Mouse (Mus musculus) cortical plate, adult 2 months (tissue): ENCODE data around the gene Copa. TPM values are rescaled to one million over a fixed set of nuclear protein-coding genes. Genes with fewer than 3 reads are reported as not detected.

Source experiments
- H3K27ac ChIP-seq: fragments of 200-500 bp; 2 replicates; pipeline ENCODE4 v1.5.1; 2012; ENCODE audit warnings: low read length, control low read depth, inconsistent platforms; ENCODE audit not compliant: insufficient read depth
- H3K4me1 ChIP-seq: fragments of 200-500 bp; 2 replicates; pipeline ENCODE4 v1.6.1; 2011; ENCODE audit warnings: low read length; ENCODE audit not compliant: control insufficient read depth, insufficient read depth
- H3K4me3 ChIP-seq: fragments of 200-500 bp; 2 replicates; pipeline ENCODE4 v1.5.1; 2011; ENCODE audit warnings: mild to moderate bottlenecking, low read length, control low read depth; ENCODE audit not compliant: insufficient read depth
- CTCF ChIP-seq: fragments of 200-500 bp; IDR thresholded peaks from 2 replicates; pipeline ENCODE4 v1.5.1; 2011; ENCODE audit warnings: mild to moderate bottlenecking, control low read depth, low read length; ENCODE audit not compliant: insufficient read depth; ENCODE audit errors: extremely low read depth
- POLR2A ChIP-seq: fragments of 200-500 bp; IDR thresholded peaks from 2 replicates; pipeline ENCODE4 v1.6.1; 2011; ENCODE audit warnings: mild to moderate bottlenecking, low read length, control low read depth; ENCODE audit not compliant: insufficient read depth; ENCODE audit errors: extremely low read depth
- polyA plus RNA-seq: library from polyadenylated mRNA; depleted of rRNA; stranded (reverse); fragments of >200 nt; gene quantifications from 2 replicates; pipeline ENCODE4 v1.2.3, GENCODE M21; 2012

Copa gene
- polyA plus RNA-seq, 1 experiment: 104 TPM

DNA sequence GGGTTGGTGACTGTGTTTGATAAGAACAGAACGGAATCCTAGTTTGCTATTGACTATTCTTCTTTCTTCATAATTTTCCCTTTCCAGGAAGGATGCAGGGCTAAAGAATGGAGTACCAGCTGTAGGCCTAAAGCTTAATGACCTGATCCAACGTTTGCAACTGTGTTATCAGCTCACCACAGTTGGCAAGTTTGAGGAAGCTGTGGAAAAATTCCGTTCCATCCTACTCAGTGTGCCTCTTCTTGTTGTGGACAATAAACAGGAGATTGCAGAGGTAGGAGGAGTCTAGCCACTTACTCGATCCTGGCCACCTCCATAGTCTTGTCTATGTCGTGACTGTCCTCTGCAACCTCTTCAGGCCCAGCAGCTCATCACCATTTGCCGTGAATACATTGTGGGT, 36.8 kb downstream of the Copa start:
- Histone ChIP-seq H3K4me3 (no peak overlapping the region), H3K4me1 (no peaks in the 10 kb centered on the region), H3K27ac (no peak overlapping the region)
- TF ChIP-seq POLR2A (no peak), CTCF (no peak)

DNA sequence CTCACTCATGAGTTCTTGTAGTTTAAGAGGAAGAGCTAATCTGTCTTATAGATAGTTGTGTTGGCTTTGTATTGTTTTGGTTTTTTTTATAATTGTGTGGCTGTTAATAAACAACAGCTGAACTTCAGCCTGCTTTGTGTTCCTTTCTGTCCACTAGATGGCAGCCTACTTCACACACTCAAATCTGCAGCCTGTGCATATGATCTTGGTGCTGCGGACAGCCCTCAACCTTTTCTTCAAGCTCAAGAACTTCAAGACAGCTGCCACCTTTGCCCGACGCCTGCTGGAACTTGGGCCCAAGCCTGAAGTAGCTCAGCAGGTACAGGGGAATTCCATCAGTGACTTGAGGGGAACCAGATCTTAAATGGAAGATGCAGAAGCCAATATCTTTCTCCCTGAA, 37.4 kb downstream of the Copa start:
- TF ChIP-seq CTCF (peak; percentile 69), POLR2A (no peak)
- Histone ChIP-seq H3K4me1 (no peaks in the 10 kb centered on the region), H3K4me3 (no peak overlapping the region), H3K27ac (no peak overlapping the region)

DNA sequence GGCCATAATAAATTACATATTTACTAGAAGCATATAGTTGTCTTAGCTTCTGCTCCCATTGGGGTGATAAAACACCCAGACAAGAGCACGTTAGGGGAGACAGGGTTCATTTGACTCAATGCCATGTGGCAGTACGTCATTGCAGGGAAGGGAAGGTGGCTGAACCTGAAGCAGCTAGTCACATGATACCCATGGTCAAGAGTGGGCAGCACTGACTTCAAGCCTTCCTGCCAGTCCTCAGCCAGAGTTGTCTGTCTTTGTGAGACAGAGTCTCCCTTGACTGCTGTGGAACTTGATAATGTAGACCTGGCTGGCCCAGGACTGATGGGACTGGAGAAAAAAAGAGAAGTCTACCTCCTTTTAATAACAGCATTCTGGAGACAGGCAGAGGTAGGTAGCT, 40.3 kb downstream of the Copa start:
- Histone ChIP-seq H3K4me1 (peaks cover 5% of the 10 kb centered on the region), H3K27ac (no peak overlapping the region), H3K4me3 (no peak overlapping the region)
- no peak for TF ChIP-seq CTCF
- TF ChIP-seq POLR2A: no peak

DNA sequence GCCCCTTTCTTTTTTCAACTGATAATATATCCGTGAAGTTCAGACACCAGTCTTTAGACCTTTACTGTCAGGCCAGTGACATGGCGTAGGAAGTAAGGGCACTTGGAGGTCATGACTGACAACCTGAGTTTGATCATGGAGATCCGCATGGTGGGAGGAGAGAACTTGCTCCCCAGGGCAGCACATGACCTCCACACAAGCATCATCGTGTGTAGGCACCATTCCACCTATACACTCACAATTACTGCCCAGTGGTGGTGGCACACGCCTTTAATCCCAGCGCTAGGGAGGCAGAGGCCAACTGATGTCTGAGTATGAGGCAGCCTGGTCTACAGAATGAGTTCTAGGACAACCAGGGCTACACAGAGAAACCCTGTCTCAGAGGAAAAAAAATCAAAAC, 42.2 kb downstream of the Copa start:
- TF ChIP-seq POLR2A (no peak), CTCF (no peak)
- H3K4me3 ChIP-seq: no peak overlapping the region
- H3K4me1 ChIP-seq: peaks cover 8% of the 10 kb centered on the region
- H3K27ac ChIP-seq: no peak overlapping the region

DNA sequence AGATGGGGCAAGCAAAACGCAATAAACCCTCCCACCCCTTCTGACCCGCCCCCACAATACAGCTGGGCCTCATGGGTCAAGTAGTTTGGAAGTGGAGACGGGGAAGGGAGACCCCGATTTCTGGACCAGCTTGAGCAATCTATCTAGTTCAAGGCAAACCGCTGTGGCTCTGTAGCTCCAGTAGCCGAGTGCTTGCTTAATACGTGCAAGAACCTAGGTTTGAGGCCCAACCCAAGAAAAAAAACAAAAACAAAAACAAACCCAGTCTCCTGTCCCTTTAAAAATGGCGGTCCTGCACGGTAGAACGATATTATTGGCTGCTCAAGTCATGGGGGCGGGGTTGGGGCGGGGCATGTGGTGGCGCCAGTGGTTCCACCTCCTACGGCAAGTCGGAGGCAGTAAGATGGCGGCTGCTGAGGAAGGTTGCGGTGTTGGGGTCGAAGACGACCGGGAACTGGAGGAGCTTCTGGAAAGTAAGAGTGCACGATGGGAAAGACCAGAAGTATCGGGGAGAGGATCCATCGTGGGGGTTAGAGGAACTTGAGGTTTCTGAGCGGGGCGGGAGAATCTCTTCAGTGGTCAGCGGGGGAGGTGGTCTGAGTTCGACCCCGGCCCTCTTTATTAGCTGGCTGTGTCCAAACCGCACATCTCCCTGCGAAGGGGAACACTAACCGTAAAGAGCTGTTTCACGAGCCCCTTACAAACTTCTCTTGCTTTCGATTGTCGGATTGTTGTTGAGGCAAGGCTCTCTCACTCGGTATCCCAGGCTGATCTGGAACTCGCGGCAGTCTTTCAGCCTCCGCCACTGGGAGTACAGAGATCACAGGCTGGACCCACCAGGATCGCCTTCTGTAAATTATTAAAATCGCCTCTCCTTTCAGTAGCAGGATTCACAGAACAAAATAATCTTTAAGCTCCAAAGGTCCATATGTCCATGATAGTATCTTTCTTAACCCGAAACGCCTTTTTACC, 44.3 kb downstream of the Copa start, which contains the start of gene Pex19:
TSS of gene Pex19 (plus strand) at position 380 of the 972 bp plus-strand sequence.
- peaks cover 8% of the 10 kb centered on the region for H3K4me1 ChIP-seq
- H3K4me3 ChIP-seq: peak within 1 kb of the TSS; percentile 94
- TF ChIP-seq POLR2A (peak; percentile 73), CTCF (no peak)
- no peak within 1 kb of the TSS for H3K27ac ChIP-seq

DNA sequence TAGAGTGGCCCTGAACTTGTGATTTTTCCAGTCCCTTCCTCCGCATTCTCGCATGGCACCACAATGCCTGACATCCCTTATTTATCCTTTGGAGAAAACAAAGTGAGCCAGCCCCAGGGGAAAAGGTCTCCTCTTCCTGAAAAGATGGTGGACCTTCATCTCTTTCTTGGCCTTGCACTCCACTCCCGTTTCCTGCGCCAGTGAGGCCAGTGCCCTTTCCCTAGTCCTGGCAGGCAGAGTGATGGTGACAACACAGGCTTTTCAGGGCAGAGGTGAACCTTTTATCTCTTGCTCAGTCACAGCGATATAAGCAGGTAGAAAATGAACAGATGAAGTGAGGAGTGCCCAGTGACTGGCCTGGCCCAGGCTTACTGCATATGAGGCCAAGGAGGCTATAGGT, 45.2 kb downstream of the Copa start:
- peak overlapping the region; percentile 94 for H3K4me3 ChIP-seq
- no peak overlapping the region for H3K27ac ChIP-seq
- H3K4me1 ChIP-seq: peaks cover 8% of the 10 kb centered on the region
- TF ChIP-seq CTCF (no peak), POLR2A (no peak)

DNA sequence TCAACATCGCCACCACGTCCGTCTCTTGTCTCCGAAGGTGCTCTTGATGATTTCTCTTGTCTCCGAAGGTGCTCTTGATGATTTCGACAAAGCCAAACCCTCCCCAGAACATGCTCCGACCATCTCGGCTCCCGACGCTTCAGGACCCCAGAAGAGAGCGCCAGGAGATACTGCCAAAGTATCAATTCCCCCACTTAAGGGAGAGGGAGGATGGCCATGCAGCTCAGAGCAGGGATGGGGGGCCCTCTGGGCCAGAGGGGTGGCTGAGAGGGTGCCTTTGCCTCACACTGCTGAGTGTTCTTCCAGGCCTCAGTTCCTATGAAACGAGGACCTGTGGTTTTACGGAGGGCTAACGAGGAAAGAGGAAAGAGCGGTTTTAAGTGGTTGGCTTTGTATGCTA, 46.2 kb downstream of the Copa start:
- Histone ChIP-seq H3K27ac (no peak overlapping the region), H3K4me1 (peaks cover 8% of the 10 kb centered on the region), H3K4me3 (no peak overlapping the region)
- TF ChIP-seq CTCF (no peak), POLR2A (no peak)

DNA sequence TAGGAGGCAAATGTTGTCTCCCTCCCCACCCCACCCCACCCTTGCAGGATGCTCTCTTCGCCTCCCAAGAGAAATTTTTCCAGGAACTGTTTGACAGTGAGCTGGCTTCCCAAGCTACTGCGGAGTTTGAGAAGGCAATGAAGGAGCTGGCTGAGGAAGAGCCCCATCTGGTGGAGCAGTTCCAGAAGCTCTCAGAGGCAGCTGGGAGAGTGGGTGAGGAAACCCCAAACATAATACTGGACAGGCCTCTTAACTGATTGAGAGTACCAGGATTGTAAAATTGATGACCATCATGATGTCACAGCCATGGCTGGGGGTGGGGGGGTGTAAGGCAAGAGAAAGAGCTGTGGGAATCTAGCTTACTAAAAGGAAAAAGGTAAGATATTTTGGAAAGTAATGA, 46.8 kb downstream of the Copa start:
- TF ChIP-seq POLR2A (no peak), CTCF (peak; percentile 42)
- Histone ChIP-seq H3K4me3 (no peak overlapping the region), H3K27ac (no peak overlapping the region), H3K4me1 (peaks cover 8% of the 10 kb centered on the region)

DNA sequence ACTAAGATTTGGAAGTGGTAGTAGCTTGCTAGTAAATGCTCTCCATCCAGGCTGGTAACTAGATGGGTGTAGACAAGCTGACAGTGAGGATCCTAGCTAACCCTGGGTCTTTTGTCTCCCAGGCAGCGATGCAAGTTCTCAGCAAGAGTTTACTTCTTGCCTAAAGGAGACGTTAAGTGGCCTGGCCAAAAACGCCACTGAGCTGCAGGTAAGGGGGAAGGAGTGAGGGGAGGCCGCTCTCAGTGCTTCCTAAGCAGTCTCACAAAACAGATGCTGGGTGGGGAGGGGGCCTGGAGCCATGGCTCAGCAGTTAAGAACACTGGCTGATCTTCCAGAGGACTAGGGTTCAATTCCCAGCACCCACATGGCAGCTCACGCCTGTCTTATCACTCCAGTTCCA, 47.5 kb downstream of the Copa start:
- Histone ChIP-seq H3K4me3 (no peak overlapping the region), H3K27ac (no peak overlapping the region), H3K4me1 (peaks cover 8% of the 10 kb centered on the region)
- TF ChIP-seq CTCF: no peak
- TF ChIP-seq POLR2A: no peak

DNA sequence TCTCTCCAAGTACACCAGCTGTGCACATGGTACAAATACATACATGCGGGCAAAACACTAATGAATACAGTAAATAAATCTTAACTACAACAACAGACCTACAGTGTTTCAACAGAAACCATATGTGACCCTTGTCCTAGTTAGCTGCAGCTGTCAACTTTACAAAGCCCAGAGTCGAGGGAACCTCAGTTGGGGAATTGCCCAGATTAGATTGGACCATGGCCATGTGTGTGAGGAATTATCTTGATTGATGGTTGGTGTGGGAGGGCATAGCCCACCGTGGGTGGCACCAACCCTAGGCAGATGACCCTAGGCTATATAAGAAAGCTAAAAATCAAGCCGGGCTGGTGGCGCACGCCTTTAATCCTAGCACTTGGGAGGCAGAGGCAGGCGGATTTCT, 50.0 kb downstream of the Copa start:
- no peak overlapping the region for H3K4me3 ChIP-seq

More for the DNA sequence above, 50.0 kb downstream of the Copa start:
- H3K27ac ChIP-seq: no peak overlapping the region
- peaks cover 6% of the 10 kb centered on the region for H3K4me1 ChIP-seq
- TF ChIP-seq POLR2A (no peak), CTCF (no peak)
